Mouse (Mus musculus): Measurements from ENCODE around the gene Igtp. TPM values are rescaled to one million over a fixed set of nuclear protein-coding genes. Genes with fewer than 3 reads are reported as not detected.

Gene Igtp
- total RNA-seq, 2 experiments from 2014 or later, result 0.66 to 0.79 TPM

- DNase-seq, result no peak
- intact Hi-C loops (cut with DNase I), result no loop called here
Measured at GRCm38 (mm10) chr11:58250550-58250949, 51.2 kb downstream of the Igtp start.

GRCm38 (mm10) chr11:58254411-58254810, 55.1 kb downstream of the Igtp start:
- intact Hi-C loops (cut with DNase I), result no loop called here
- DNase-seq, result no peak

Other genes starting within 250 kb of the Igtp start
- gene Larp1, start 190.5 kb upstream of the Igtp start, total RNA-seq (2021), result 10 to 100 TPM; 97.9 to 100.0 TPM
- gene Gm12248, start 106.4 kb upstream of the Igtp start, total RNA-seq (2021), result not detected
- gene Cnot8, start 95.4 kb upstream of the Igtp start, total RNA-seq (2021), result 10 to 100 TPM; 58.3 to 62.8 TPM
- 10 to 100 TPM; 21.3 to 22.0 TPM for gene Gemin5, start 31.0 kb upstream of the Igtp start, total RNA-seq (2021)
- 10 to 100 TPM; 37.6 to 37.9 TPM for gene Mrpl22, start 27.9 kb upstream of the Igtp start, total RNA-seq (2021)
- 1 to 10 TPM in 1 of 2 experiments, under 1 TPM in 1; 0.79 to 1.2 TPM for gene Irgm2, start 62 bp downstream of the Igtp start, total RNA-seq (2021)
- gene 4930438A08Rik, start 75.2 kb downstream of the Igtp start, total RNA-seq (2021), result not detected
- 10 to 100 TPM; 30.4 to 32.2 TPM for gene Zfp692, start 107.5 kb downstream of the Igtp start, total RNA-seq (2021)
- gene Zfp672, start 130.8 kb downstream of the Igtp start, total RNA-seq (2021), result 10 to 100 TPM; 43.5 TPM
- gene Sh3bp5l, start 131.2 kb downstream of the Igtp start, total RNA-seq (2021), result 10 to 100 TPM; 44.2 to 48.8 TPM
- gene Lypd8, start 179.5 kb downstream of the Igtp start, total RNA-seq (2021), result not detected
- gene 1810065E05Rik, start 221.6 kb downstream of the Igtp start, total RNA-seq (2021), result not detected
- not detected for gene Gm12253, start 233.0 kb downstream of the Igtp start, total RNA-seq (2021)

Data from left cerebral cortex, postnatal 4 days (tissue).